7 mouse cellular contexts compared by ENCODE assay signal in genomic region chr11:69560896-69561854, GRCm38 (mm10). TPM values are rescaled to one million over a fixed set of nuclear protein-coding genes. Genes with fewer than 3 reads are reported as not detected.
DNase-seq lines count a peak whose midpoint lies in the region; ATAC-seq and TF ChIP-seq lines count a peak whose summit lies in the region.

No protein-coding gene starts in this region.

- 16% methylated on average over 16 of the region's 16 CpGs for WGBS in forebrain, embryonic 11.5 days
- WGBS in limb, embryonic 11.5 days, result 6% methylated on average over 16 of the region's 16 CpGs
- 54% methylated on average over 16 of the region's 16 CpGs for WGBS in stomach, postnatal 0 days

- TF ChIP-seq EP300 in stomach, postnatal 0 days (optimal IDR thresholded peaks at IDR 0.05), result no peak

- H3K4me3 ChIP-seq in megakaryocyte, embryonic 14.5 days (replicated peaks), result peak overlapping the region; percentile 12
- H3K4me3 ChIP-seq in forebrain, embryonic 11.5 days (ENCODE audit: low read depth, low read length), result no peak overlapping the region
- peak overlapping the region; percentile 84 for H3K4me3 ChIP-seq in limb, embryonic 11.5 days (ENCODE audit: low read depth, low read length)
- H3K4me3 ChIP-seq in stomach, postnatal 0 days (ENCODE audit: low read depth, low read length), result no peak overlapping the region; the same call in 1 of the 2 replicates

- H3K27me3 ChIP-seq in megakaryocyte, embryonic 14.5 days (replicated peaks), result peaks cover 44% of the 10 kb centered on the region
- no peaks in the 10 kb centered on the region for H3K27me3 ChIP-seq in forebrain, embryonic 11.5 days (ENCODE audit: control insufficient read depth, insufficient read depth, low read length)
- no peaks in the 10 kb centered on the region for H3K27me3 ChIP-seq in limb, embryonic 11.5 days (ENCODE audit: control insufficient read depth, insufficient read depth, low read length)
- H3K27me3 ChIP-seq in stomach, postnatal 0 days (ENCODE audit: control insufficient read depth, insufficient read depth, low read length), result no peaks in the 10 kb centered on the region; the same call in 1 of the 2 replicates

- DNase-seq in forebrain, embryonic 11.5 days (ENCODE audit: low spot score), result peak; percentile 73
- DNase-seq in limb, embryonic 11.5 days (ENCODE audit: low spot score), result peak; percentile 81
- no peak for DNase-seq in stomach, postnatal 0 days (ENCODE audit: low spot score)
- no peak for DNase-seq in frontal cortex, postnatal 25 days (ENCODE audit: low spot score in 2 of 2)

- H3K4me2 ChIP-seq in forebrain, embryonic 11.5 days (ENCODE audit: low read depth, low read length, severe bottlenecking), result peak overlapping the region; percentile 100
- H3K4me2 ChIP-seq in limb, embryonic 11.5 days (ENCODE audit: low read depth, severe bottlenecking), result peak overlapping the region; percentile 97
- H3K4me2 ChIP-seq in stomach, postnatal 0 days (replicated peaks; ENCODE audit: low read depth), result no peak overlapping the region

- peak overlapping the region; percentile 90 for H3K9ac ChIP-seq in forebrain, embryonic 11.5 days (ENCODE audit: low read length)
- peak overlapping the region; percentile 95 for H3K9ac ChIP-seq in limb, embryonic 11.5 days (ENCODE audit: low read length)
- no peak overlapping the region for H3K9ac ChIP-seq in stomach, postnatal 0 days (ENCODE audit: low read length)

- TF ChIP-seq CTCF in stomach, postnatal 0 days (IDR thresholded peaks at IDR 0.05; ENCODE audit: low read depth), result no peak

- no peak for ATAC-seq in megakaryocyte, adult 5-6 weeks (ENCODE audit: poor library complexity, severe bottlenecking)
- peak; percentile 51; the same call in 1 of the 2 replicates for ATAC-seq in forebrain, embryonic 11.5 days (replicated peaks; ENCODE audit: low FRiP score)
- ATAC-seq in limb, embryonic 11.5 days (ENCODE audit: insufficient number of reproducible peaks, low FRiP score, low TSS enrichment, low read depth), result peak; percentile 81
- ATAC-seq in stomach, postnatal 0 days (ENCODE audit: low FRiP score, low TSS enrichment), result peak; percentile 9; the same call in 1 of the 2 replicates
- ATAC-seq in granulocyte monocyte progenitor cell, adult 5-6 weeks (replicated peaks; ENCODE audit: poor library complexity, severe bottlenecking), result no peak

- no peaks in the 10 kb centered on the region for H3K9me3 ChIP-seq in megakaryocyte, embryonic 14.5 days
- H3K9me3 ChIP-seq in forebrain, embryonic 11.5 days (ENCODE audit: control insufficient read depth, low read length), result no peaks in the 10 kb centered on the region
- no peaks in the 10 kb centered on the region for H3K9me3 ChIP-seq in limb, embryonic 11.5 days (ENCODE audit: control insufficient read depth, low read length)
- H3K9me3 ChIP-seq in stomach, postnatal 0 days (ENCODE audit: control insufficient read depth, low read length), result no peaks in the 10 kb centered on the region

- H3K27ac ChIP-seq in forebrain, embryonic 11.5 days (ENCODE audit: low read depth, low read length), result peak overlapping the region; percentile 72
- peak overlapping the region; percentile 94 for H3K27ac ChIP-seq in limb, embryonic 11.5 days (replicated peaks; ENCODE audit: low read depth, low read length)
- H3K27ac ChIP-seq in stomach, postnatal 0 days (replicated peaks), result no peak overlapping the region

- peaks cover 59% of the 10 kb centered on the region for H3K36me3 ChIP-seq in megakaryocyte, embryonic 14.5 days (replicated peaks; ENCODE audit: low read length)
- no peaks in the 10 kb centered on the region for H3K36me3 ChIP-seq in forebrain, embryonic 11.5 days (ENCODE audit: control insufficient read depth, insufficient read depth, low read length)
- peaks cover 10% of the 10 kb centered on the region; the same call in 1 of the 2 replicates for H3K36me3 ChIP-seq in limb, embryonic 11.5 days (ENCODE audit: control insufficient read depth, insufficient read depth, low read length)
- no peaks in the 10 kb centered on the region; the same call in 1 of the 2 replicates for H3K36me3 ChIP-seq in stomach, postnatal 0 days (ENCODE audit: control insufficient read depth, insufficient read depth, low read length)

- peaks cover 20% of the 10 kb centered on the region for H3K4me1 ChIP-seq in megakaryocyte, embryonic 14.5 days
- H3K4me1 ChIP-seq in forebrain, embryonic 11.5 days (replicated peaks; ENCODE audit: control insufficient read depth, insufficient read depth, low read length), result peaks cover 43% of the 10 kb centered on the region
- peaks cover 65% of the 10 kb centered on the region for H3K4me1 ChIP-seq in limb, embryonic 11.5 days (ENCODE audit: control insufficient read depth, insufficient read depth, low read length)
- H3K4me1 ChIP-seq in stomach, postnatal 0 days (replicated peaks; ENCODE audit: control insufficient read depth, insufficient read depth), result no peaks in the 10 kb centered on the region

RNA-seq across cellular contexts. Expression of gene Efnb3, which starts 1.2 kb away (rescaled TPM):
- 0.51 and 2.1 TPM in 2 replicates for polyA plus RNA-seq in megakaryocyte, embryonic 14.5 days (2012; ENCODE audit: insufficient read depth, low replicate concordance)
- total RNA-seq in megakaryocyte, adult 5-6 weeks (2015), result 0.11 TPM in 1 of 2 replicates, not detected in the other
- 0.45 TPM in 1 of 2 replicates, not detected in the other for total RNA-seq in megakaryocyte, adult 5-6 weeks (2017)
- polyA plus RNA-seq in forebrain, embryonic 11.5 days (2014; fragmentation: Nextera tagmentation; extraction: Ambion mirVana), result 13.1 and 14.9 TPM in 2 replicates
- 12.9 and 14.4 TPM in 2 replicates for polyA plus RNA-seq in limb, embryonic 11.5 days (2014; fragmentation: Nextera tagmentation; extraction: Ambion mirVana)
- 3.9 and 4.4 TPM in 2 replicates for polyA plus RNA-seq in stomach, postnatal 0 days (2015; fragmentation: Nextera tagmentation; extraction: Ambion mirVana)
- total RNA-seq in granulocyte monocyte progenitor cell, adult 5-6 weeks (2014; fragmentation: Nextera tagmentation), result not detected in 2 replicates
- total RNA-seq in granulocyte monocyte progenitor cell, adult 5-6 weeks (2017), result not detected in 2 replicates

RNA-seq across cellular contexts. Expression of gene Dnah2, which starts 12.3 kb away (rescaled TPM):
- 0.95 TPM in 1 of 2 replicates, not detected in the other for polyA plus RNA-seq in megakaryocyte, embryonic 14.5 days (2012; ENCODE audit: insufficient read depth, low replicate concordance)
- 0.54 and 1.8 TPM in 2 replicates for total RNA-seq in megakaryocyte, adult 5-6 weeks (2015)
- 2.1 and 8.0 TPM in 2 replicates for total RNA-seq in megakaryocyte, adult 5-6 weeks (2017)
- polyA plus RNA-seq in forebrain, embryonic 11.5 days (2014; fragmentation: Nextera tagmentation; extraction: Ambion mirVana), result 2.1 and 2.6 TPM in 2 replicates
- 0.87 and 1.4 TPM in 2 replicates for polyA plus RNA-seq in limb, embryonic 11.5 days (2014; fragmentation: Nextera tagmentation; extraction: Ambion mirVana)
- 0.38 and 0.39 TPM in 2 replicates for polyA plus RNA-seq in stomach, postnatal 0 days (2015; fragmentation: Nextera tagmentation; extraction: Ambion mirVana)
- 0.11 and 3.5 TPM in 2 replicates for total RNA-seq in granulocyte monocyte progenitor cell, adult 5-6 weeks (2014; fragmentation: Nextera tagmentation)
- total RNA-seq in granulocyte monocyte progenitor cell, adult 5-6 weeks (2017), result not detected in 2 replicates

RNA-seq across cellular contexts. Expression of gene Wrap53, which starts 18.9 kb away (rescaled TPM):
- 19.7 and 50.2 TPM in 2 replicates for polyA plus RNA-seq in megakaryocyte, embryonic 14.5 days (2012; ENCODE audit: insufficient read depth, low replicate concordance)
- 11.8 and 12.2 TPM in 2 replicates for total RNA-seq in megakaryocyte, adult 5-6 weeks (2015)
- total RNA-seq in megakaryocyte, adult 5-6 weeks (2017), result 5.3 and 5.9 TPM in 2 replicates
- polyA plus RNA-seq in forebrain, embryonic 11.5 days (2014; fragmentation: Nextera tagmentation; extraction: Ambion mirVana), result 39.3 and 44.1 TPM in 2 replicates
- 45.7 and 46.9 TPM in 2 replicates for polyA plus RNA-seq in limb, embryonic 11.5 days (2014; fragmentation: Nextera tagmentation; extraction: Ambion mirVana)
- polyA plus RNA-seq in stomach, postnatal 0 days (2015; fragmentation: Nextera tagmentation; extraction: Ambion mirVana), result 8.7 and 9.0 TPM in 2 replicates
- total RNA-seq in granulocyte monocyte progenitor cell, adult 5-6 weeks (2014; fragmentation: Nextera tagmentation), result 8.0 and 18.8 TPM in 2 replicates
- total RNA-seq in granulocyte monocyte progenitor cell, adult 5-6 weeks (2017), result 6.5 and 11.3 TPM in 2 replicates

RNA-seq across cellular contexts. Expression of gene Trp53, which starts 19.0 kb away (rescaled TPM):
- 53.2 and 68.6 TPM in 2 replicates for polyA plus RNA-seq in megakaryocyte, embryonic 14.5 days (2012; ENCODE audit: insufficient read depth, low replicate concordance)
- total RNA-seq in megakaryocyte, adult 5-6 weeks (2015), result 59.2 and 64.7 TPM in 2 replicates
- 21.8 and 28.3 TPM in 2 replicates for total RNA-seq in megakaryocyte, adult 5-6 weeks (2017)
- polyA plus RNA-seq in forebrain, embryonic 11.5 days (2014; fragmentation: Nextera tagmentation; extraction: Ambion mirVana), result 168 and 175 TPM in 2 replicates
- 250 and 254 TPM in 2 replicates for polyA plus RNA-seq in limb, embryonic 11.5 days (2014; fragmentation: Nextera tagmentation; extraction: Ambion mirVana)
- polyA plus RNA-seq in stomach, postnatal 0 days (2015; fragmentation: Nextera tagmentation; extraction: Ambion mirVana), result 45.0 and 51.4 TPM in 2 replicates
- total RNA-seq in granulocyte monocyte progenitor cell, adult 5-6 weeks (2014; fragmentation: Nextera tagmentation), result 215 and 226 TPM in 2 replicates
- 56.8 and 58.0 TPM in 2 replicates for total RNA-seq in granulocyte monocyte progenitor cell, adult 5-6 weeks (2017)

RNA-seq across cellular contexts. Expression of gene Atp1b2, which starts 44.6 kb away (rescaled TPM):
- polyA plus RNA-seq in megakaryocyte, embryonic 14.5 days (2012; ENCODE audit: insufficient read depth, low replicate concordance), result 2.8 and 4.2 TPM in 2 replicates
- total RNA-seq in megakaryocyte, adult 5-6 weeks (2015), result 0.91 and 2.2 TPM in 2 replicates
- total RNA-seq in megakaryocyte, adult 5-6 weeks (2017), result 0.26 and 0.45 TPM in 2 replicates
- 9.3 and 12.6 TPM in 2 replicates for polyA plus RNA-seq in forebrain, embryonic 11.5 days (2014; fragmentation: Nextera tagmentation; extraction: Ambion mirVana)
- 4.5 and 4.9 TPM in 2 replicates for polyA plus RNA-seq in limb, embryonic 11.5 days (2014; fragmentation: Nextera tagmentation; extraction: Ambion mirVana)
- 5.3 and 7.2 TPM in 2 replicates for polyA plus RNA-seq in stomach, postnatal 0 days (2015; fragmentation: Nextera tagmentation; extraction: Ambion mirVana)
- total RNA-seq in granulocyte monocyte progenitor cell, adult 5-6 weeks (2014; fragmentation: Nextera tagmentation), result 1.7 and 3.0 TPM in 2 replicates
- 0.10 TPM in 1 of 2 replicates, not detected in the other for total RNA-seq in granulocyte monocyte progenitor cell, adult 5-6 weeks (2017)

Comparison
In these comparisons a context has a peak if more than half of its experiments do, and no peak if none do; other contexts are left out.
1. H3K4me3 ChIP-seq: peak in megakaryocyte, embryonic 14.5 days (single experiment) and limb, embryonic 11.5 days (single experiment); none in forebrain, embryonic 11.5 days (single experiment) and stomach, postnatal 0 days (single experiment).
2. ATAC-seq: peak in forebrain, embryonic 11.5 days (single experiment), limb, embryonic 11.5 days (single experiment) and stomach, postnatal 0 days (single experiment); none in megakaryocyte, adult 5-6 weeks (single experiment) and granulocyte monocyte progenitor cell, adult 5-6 weeks (single experiment).
3. DNase-seq: peak in forebrain, embryonic 11.5 days (single experiment) and limb, embryonic 11.5 days (single experiment); none in stomach, postnatal 0 days (single experiment) and frontal cortex, postnatal 25 days (0 of 2).